Mouse (Mus musculus): Measurements from ENCODE around the gene Phkg1. TPM values are rescaled to one million over a fixed set of nuclear protein-coding genes. Genes with fewer than 3 reads are reported as not detected.

Phkg1 gene
- polyA plus RNA-seq (2012; rRNA removed): 0.41 and 0.74 TPM in 2 replicates

GRCm38 (mm10) chr5:129898449-129898848 lies at the start of gene Phkg1:
Gene Phkg1, minus strand, starts transcription at chr5:129898549.

GRCm38 (mm10) chr5:129941495-129942045 lies 43.2 kb upstream of the Phkg1 start, which contains the start of gene Vkorc1l1:
Gene Vkorc1l1, plus strand, starts transcription at chr5:129941970.

GRCm38 (mm10) chr5:129908242-129908965 lies 10.1 kb upstream of the Phkg1 start, which contains the start of gene Nupr1l:
Gene Nupr1l, plus strand, starts transcription at chr5:129908540.

GRCm38 (mm10) chr5:129895198-129896088 lies 2.9 kb downstream of the Phkg1 start, which contains the start of gene Zbed5:
Gene Zbed5, plus strand, starts transcription at chr5:129895723.

GRCm38 (mm10) chr5:129886911-129887636 lies 11.3 kb downstream of the Phkg1 start, which contains the start of gene Chchd2:
Gene Chchd2, minus strand, starts transcription at chr5:129887470.

GRCm38 (mm10) chr5:129846752-129847557 lies 51.4 kb downstream of the Phkg1 start, which contains the start of gene Sumf2:
Gene Sumf2, plus strand, starts transcription at chr5:129846986.

Other genes with a start within 250 kb of the Phkg1 start
- 0.32 and 0.35 TPM in 2 replicates for gene Zfp11, start 228.4 kb downstream of the Phkg1 start, polyA plus RNA-seq (2012; rRNA removed)
- not detected in 2 replicates for gene Sept14, start 190.0 kb downstream of the Phkg1 start, polyA plus RNA-seq (2012; rRNA removed)
- 30.9 and 37.4 TPM in 2 replicates for gene Mrps17, start 183.1 kb downstream of the Phkg1 start, polyA plus RNA-seq (2012; rRNA removed)
- 13.1 and 16.2 TPM in 2 replicates for gene Nipsnap2, start 173.5 kb downstream of the Phkg1 start, polyA plus RNA-seq (2012; rRNA removed)
- 11.9 and 13.8 TPM in 2 replicates for gene Psph, start 111.1 kb downstream of the Phkg1 start, polyA plus RNA-seq (2012; rRNA removed)
- 5.2 and 5.6 TPM in 2 replicates for gene Sumf2, start 51.6 kb downstream of the Phkg1 start, polyA plus RNA-seq (2012; rRNA removed)
- gene Chchd2, start 11.1 kb downstream of the Phkg1 start, polyA plus RNA-seq (2012; rRNA removed): 1,057 and 2,189 TPM in 2 replicates
- 0.40 and 0.51 TPM in 2 replicates for gene Zbed5, start 2.8 kb downstream of the Phkg1 start, polyA plus RNA-seq (2012; rRNA removed)
- 3.4 and 4.2 TPM in 2 replicates for gene Nupr1l, start 10.0 kb upstream of the Phkg1 start, polyA plus RNA-seq (2012; rRNA removed)
- gene Vkorc1l1, start 43.4 kb upstream of the Phkg1 start, polyA plus RNA-seq (2012; rRNA removed): 3.9 and 6.9 TPM in 2 replicates
- gene Gusb, start 104.5 kb upstream of the Phkg1 start, polyA plus RNA-seq (2012; rRNA removed): 9.3 and 9.4 TPM in 2 replicates
- gene Asl, start 130.7 kb upstream of the Phkg1 start, polyA plus RNA-seq (2012; rRNA removed): 11.9 and 15.0 TPM in 2 replicates
- gene Crcp, start 130.7 kb upstream of the Phkg1 start, polyA plus RNA-seq (2012; rRNA removed): 2.5 and 2.9 TPM in 2 replicates
- 6.8 and 7.0 TPM in 2 replicates for gene Tpst1, start 174.8 kb upstream of the Phkg1 start, polyA plus RNA-seq (2012; rRNA removed)
- gene Kctd7, start 246.3 kb upstream of the Phkg1 start, polyA plus RNA-seq (2012; rRNA removed): 1.4 and 2.8 TPM in 2 replicates

All from stomach, adult 2 months (tissue).